Mouse (Mus musculus) testis, adult 2 months (tissue): ENCODE results near the gene Ccdc124. TPM values are rescaled to one million over a fixed set of nuclear protein-coding genes. Genes with fewer than 3 reads are reported as not detected.

Experiments used
- H3K27ac ChIP-seq: fragments of 200-500 bp; 2 replicates; pipeline ENCODE4 v1.5.1; 2012; ENCODE audit warnings: low read depth, low read length; ENCODE audit not compliant: control insufficient read depth, insufficient read depth
- H3K27me3 ChIP-seq: fragments of 200-500 bp; 2 replicates; pipeline ENCODE4 v1.6.1; 2012; ENCODE audit warnings: mild to moderate bottlenecking, low read length, moderate library complexity; ENCODE audit not compliant: control insufficient read depth, insufficient read depth
- H3K36me3 ChIP-seq: fragments of 200-500 bp; 2 replicates; pipeline ENCODE4 v1.6.1; 2012; ENCODE audit warnings: mild to moderate bottlenecking, low read length; ENCODE audit not compliant: control insufficient read depth, insufficient read depth
- H3K4me1 ChIP-seq: fragments of 200-500 bp; 2 replicates; pipeline ENCODE4 v1.6.1; 2012; ENCODE audit warnings: low read length; ENCODE audit not compliant: control insufficient read depth, insufficient read depth
- H3K4me3 ChIP-seq: fragments of 200-500 bp; 2 replicates; pipeline ENCODE4 v1.5.1; 2012; ENCODE audit warnings: low read depth, mild to moderate bottlenecking, low read length, moderate library complexity, mixed read lengths; ENCODE audit not compliant: control insufficient read depth
- CTCF ChIP-seq: fragments of 200-500 bp; IDR thresholded peaks from 2 replicates; pipeline ENCODE4 v1.5.1; 2012; ENCODE audit warnings: low read depth, mild to moderate bottlenecking, inconsistent platforms, low read length, moderate library complexity; ENCODE audit not compliant: control insufficient read depth, insufficient read depth, insufficient replicate concordance
- POLR2A ChIP-seq: fragments of 200-500 bp; IDR thresholded peaks from 2 replicates; pipeline ENCODE4 v1.6.1; 2012; ENCODE audit warnings: low read depth, mild to moderate bottlenecking, inconsistent platforms, low read length, moderate library complexity; ENCODE audit not compliant: control insufficient read depth
- polyA plus RNA-seq: library from polyadenylated mRNA; depleted of rRNA; stranded (reverse); fragments of >200 nt; gene quantifications from 2 replicates; pipeline ENCODE4 v1.2.3, GENCODE M21; 2012

Ccdc124 gene
- polyA plus RNA-seq, 1 experiment = 51.3 TPM

DNA sequence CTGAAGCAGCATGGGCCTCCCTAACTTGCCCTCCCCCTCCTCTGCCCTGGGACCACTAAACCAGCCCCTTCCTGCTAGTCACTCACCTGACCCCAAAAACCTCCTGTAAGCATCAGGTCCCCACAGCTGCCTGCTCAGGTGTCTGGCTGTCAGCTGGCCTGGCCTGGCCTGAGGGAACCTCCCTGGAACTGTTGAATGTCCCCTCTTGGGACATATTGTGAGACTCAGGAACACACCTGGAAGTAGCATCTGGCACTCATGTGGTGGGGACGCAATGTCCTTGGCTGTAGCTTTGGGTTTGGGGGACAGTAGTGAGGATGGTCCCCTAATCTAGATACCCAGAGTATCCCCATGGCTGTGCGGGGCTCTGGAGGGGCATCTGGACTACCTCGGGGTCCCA is 39.7 kb downstream of the Ccdc124 start:
- no peaks in the 10 kb centered on the region for H3K27me3 ChIP-seq
- no peaks in the 10 kb centered on the region for H3K36me3 ChIP-seq
- no peak overlapping the region for H3K27ac ChIP-seq
- H3K4me3 ChIP-seq = peak overlapping the region; percentile 54
- peaks cover 7% of the 10 kb centered on the region for H3K4me1 ChIP-seq
- TF ChIP-seq POLR2A = no peak
- no peak for TF ChIP-seq CTCF

GRCm38 (mm10) chr8:70833520-70833919 is 40.2 kb downstream of the Ccdc124 start:
- Histone ChIP-seq H3K36me3 (no peaks in the 10 kb centered on the region), H3K27me3 (no peaks in the 10 kb centered on the region), H3K4me3 (no peak overlapping the region), H3K27ac (no peak overlapping the region), H3K4me1 (peaks cover 2% of the 10 kb centered on the region)
- no peak for TF ChIP-seq CTCF
- no peak for TF ChIP-seq POLR2A

GRCm38 (mm10) chr8:70833018-70833482 is 40.7 kb downstream of the Ccdc124 start:
- Histone ChIP-seq H3K27ac (peak overlapping the region; percentile 3; the same call in 1 of the 2 replicates), H3K4me3 (no peak overlapping the region), H3K4me1 (no peaks in the 10 kb centered on the region; the same call in 1 of the 2 replicates), H3K36me3 (no peaks in the 10 kb centered on the region), H3K27me3 (no peaks in the 10 kb centered on the region)
- TF ChIP-seq POLR2A (no peak), CTCF (no peak)

GRCm38 (mm10) chr8:70832371-70832770 is 41.4 kb downstream of the Ccdc124 start:
- TF ChIP-seq POLR2A (no peak), CTCF (no peak)
- no peak overlapping the region for H3K27ac ChIP-seq
- H3K4me1 ChIP-seq = no peaks in the 10 kb centered on the region; the same call in 1 of the 2 replicates
- H3K36me3 ChIP-seq = no peaks in the 10 kb centered on the region
- H3K4me3 ChIP-seq = no peak overlapping the region
- H3K27me3 ChIP-seq = no peaks in the 10 kb centered on the region

DNA sequence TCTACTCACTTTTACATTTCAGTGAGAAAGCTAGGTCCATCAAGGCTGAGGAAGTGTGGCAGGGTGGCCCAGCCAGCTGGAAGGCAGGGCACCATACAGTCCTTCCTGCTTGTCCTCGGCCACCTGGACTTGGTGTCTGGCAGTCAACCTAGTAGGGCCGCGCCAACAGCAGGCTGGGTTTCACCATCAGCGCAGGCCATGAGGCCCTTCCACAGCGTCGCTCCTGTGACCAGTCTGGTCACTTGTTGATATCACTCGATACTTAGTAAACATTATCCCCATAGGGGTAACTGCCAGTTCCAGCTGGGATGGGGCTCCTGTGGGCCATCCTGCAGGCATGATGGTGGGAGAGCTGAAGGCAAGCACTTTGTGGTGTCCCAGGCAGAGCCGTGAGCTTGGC is 42.2 kb downstream of the Ccdc124 start:
- H3K36me3 ChIP-seq = no peaks in the 10 kb centered on the region
- H3K27ac ChIP-seq = no peak overlapping the region
- no peaks in the 10 kb centered on the region; the same call in 1 of the 2 replicates for H3K4me1 ChIP-seq
- H3K27me3 ChIP-seq = no peaks in the 10 kb centered on the region
- H3K4me3 ChIP-seq = no peak overlapping the region
- TF ChIP-seq POLR2A = no peak
- no peak for TF ChIP-seq CTCF

DNA sequence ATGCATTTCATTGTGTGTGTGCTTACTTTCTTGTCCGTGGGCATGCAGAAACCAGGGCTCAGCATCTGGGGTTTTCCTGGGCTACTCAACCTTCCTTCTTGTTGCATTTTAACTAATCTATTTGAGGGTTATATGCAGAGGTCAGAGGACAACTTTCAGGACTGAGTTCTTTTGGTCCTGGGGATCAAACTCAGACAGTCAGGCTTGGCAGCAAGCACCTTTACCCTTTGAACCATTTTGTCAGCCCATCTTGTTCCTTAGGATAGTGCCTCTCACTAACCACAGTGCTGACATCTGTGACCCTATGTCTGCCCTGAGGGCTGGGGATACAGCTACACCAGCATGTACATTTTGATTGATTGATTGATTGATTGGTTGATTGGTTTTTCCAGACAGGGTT is 45.9 kb downstream of the Ccdc124 start:
- Histone ChIP-seq H3K4me1 (no peaks in the 10 kb centered on the region; the same call in 1 of the 2 replicates), H3K36me3 (no peaks in the 10 kb centered on the region), H3K4me3 (no peak overlapping the region), H3K27me3 (no peaks in the 10 kb centered on the region), H3K27ac (no peak overlapping the region)
- TF ChIP-seq POLR2A = no peak
- TF ChIP-seq CTCF = no peak

- no peak for TF ChIP-seq POLR2A
- TF ChIP-seq CTCF = peak; percentile 57; the same call in 1 of the 2 replicates
- peak overlapping the region; percentile 43 for H3K4me3 ChIP-seq
- no peaks in the 10 kb centered on the region for H3K36me3 ChIP-seq
- H3K27me3 ChIP-seq = no peaks in the 10 kb centered on the region
- H3K4me1 ChIP-seq = peaks cover 2% of the 10 kb centered on the region; the same call in 1 of the 2 replicates
- no peak overlapping the region for H3K27ac ChIP-seq
These were observed 46.7 kb downstream of the Ccdc124 start for GRCm38 (mm10) chr8:70827010-70827409.
